Mouse (Mus musculus): ENCODE data around the gene Selenof. TPM values are rescaled to one million over a fixed set of nuclear protein-coding genes. Genes with fewer than 3 reads are reported as not detected.

Gene Selenof
- total and polyA plus RNA-seq, 3 experiments = 265 to 1,760 (median 316) TPM

DNA sequence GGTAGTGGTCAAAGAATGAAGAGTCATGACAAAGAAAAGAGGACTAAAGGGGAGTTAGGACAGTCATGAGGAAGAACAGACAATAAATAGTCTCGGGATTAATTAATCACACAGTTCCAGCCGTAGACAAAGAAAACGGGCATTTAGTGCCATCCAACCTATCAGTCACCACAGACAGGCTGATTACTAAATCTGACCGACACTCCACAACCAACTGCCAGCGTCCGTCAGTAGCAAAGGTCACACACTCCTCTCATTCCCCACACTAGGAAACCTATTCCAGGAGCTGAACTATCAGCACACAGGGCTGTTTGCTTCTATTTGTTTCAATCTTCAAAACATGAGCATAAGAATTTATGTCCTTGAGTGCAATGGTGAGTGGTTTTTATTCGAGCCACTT is 16.2 kb upstream of the Selenof start:
- Histone ChIP-seq H3K4me1 (ENCODE audit: control insufficient read depth in 1 of 2, insufficient read depth in 2 of 2, low read length in 2 of 2) (no peaks in the 10 kb centered on the region), H3K27me3 (ENCODE audit: control insufficient read depth in 1 of 2, insufficient read depth in 2 of 2, low read length in 2 of 2) (no peaks in the 10 kb centered on the region), H3K9ac (ENCODE audit: control insufficient read depth, low read depth, low read length, poor library complexity, severe bottlenecking) (no peak overlapping the region), H3K27ac (ENCODE audit: control insufficient read depth, low read depth, low read length) (no peak overlapping the region), H3K4me3 (ENCODE audit: control insufficient read depth in 1 of 2, insufficient read depth in 1 of 2, low read depth in 2 of 2, low read length in 2 of 2) (no peak overlapping the region), H3K36me3 (ENCODE audit: control insufficient read depth in 1 of 2, insufficient read depth in 2 of 2, low read length in 2 of 2) (no peaks in the 10 kb centered on the region), H3K79me2 (ENCODE audit: control insufficient read depth, insufficient read depth, low read length, poor library complexity) (peaks cover 29% of the 10 kb centered on the region), H3K9me3 (replicated peaks; ENCODE audit: insufficient read depth, low read length) (no peaks in the 10 kb centered on the region)
- DNase-seq (ENCODE audit: low read depth, low spot score) = no peak
- no peak for TF ChIP-seq CHD2 (IDR thresholded peaks at IDR 0.05; ENCODE audit: low read length)
- no peak for TF ChIP-seq E2F4 (IDR thresholded peaks at IDR 0.05; ENCODE audit: borderline replicate concordance, low read depth, low read length)
- TF ChIP-seq POLR2A (IDR thresholded peaks at IDR 0.05; ENCODE audit: control insufficient read depth in 1 of 2, insufficient read depth in 1 of 2, low read depth in 1 of 2, low read length in 2 of 2, poor library complexity in 1 of 2) = no peak
- TF ChIP-seq CTCF (IDR thresholded peaks at IDR 0.05 in 2 of 3, conservative IDR thresholded peaks at IDR 0.05 in 1 of 3; ENCODE audit: control insufficient read depth in 1 of 3, insufficient read depth in 1 of 3, low read depth in 2 of 3, low read length in 3 of 3, poor library complexity in 1 of 3, severe bottlenecking in 1 of 3) = no peak
- no peak for TF ChIP-seq USF2 (IDR thresholded peaks at IDR 0.05; ENCODE audit: borderline replicate concordance in 1 of 2, insufficient read depth in 1 of 2, low read depth in 1 of 2, low read length in 2 of 2)
- TF ChIP-seq TBP (IDR thresholded peaks at IDR 0.05; ENCODE audit: low read depth, low read length) = no peak
- no peak for TF ChIP-seq MAX (IDR thresholded peaks at IDR 0.05; ENCODE audit: low read length)
- TF ChIP-seq HCFC1 (IDR thresholded peaks at IDR 0.05; ENCODE audit: low read depth, low read length) = no peak
- TF ChIP-seq SIN3A (IDR thresholded peaks at IDR 0.05; ENCODE audit: low read length) = no peak
- no peak for TF ChIP-seq NRF1 (IDR thresholded peaks at IDR 0.05; ENCODE audit: insufficient read depth, low read depth, low read length, poor library complexity, severe bottlenecking)

DNA sequence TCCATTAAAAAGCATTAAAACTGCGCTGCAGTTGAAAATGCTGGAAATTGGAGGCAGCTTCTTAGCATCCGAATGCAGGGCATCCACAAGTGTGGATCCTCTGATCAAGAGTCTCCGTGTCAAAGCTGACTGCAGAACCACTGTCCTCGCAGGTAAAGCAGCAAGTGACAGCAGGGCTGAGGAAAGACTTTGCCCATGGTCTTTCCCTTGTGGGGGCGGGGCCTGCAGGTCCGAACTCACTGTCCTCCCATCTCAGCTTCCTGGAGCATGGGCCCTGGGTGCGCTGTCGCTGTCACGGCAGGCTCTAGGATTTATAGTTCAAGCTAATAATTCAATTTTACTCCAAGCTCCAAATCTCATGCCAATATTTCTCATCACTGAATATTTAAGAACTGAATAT is 15.6 kb upstream of the Selenof start:
- Histone ChIP-seq H3K4me3 (ENCODE audit: control insufficient read depth in 1 of 2, insufficient read depth in 1 of 2, low read depth in 2 of 2, low read length in 2 of 2) (no peak overlapping the region), H3K9ac (ENCODE audit: control insufficient read depth, low read depth, low read length, poor library complexity, severe bottlenecking) (no peak overlapping the region), H3K9me3 (replicated peaks; ENCODE audit: insufficient read depth, low read length) (no peaks in the 10 kb centered on the region), H3K27ac (ENCODE audit: control insufficient read depth, low read depth, low read length) (no peak overlapping the region), H3K4me1 (ENCODE audit: control insufficient read depth in 1 of 2, insufficient read depth in 2 of 2, low read length in 2 of 2) (no peaks in the 10 kb centered on the region), H3K27me3 (ENCODE audit: control insufficient read depth in 1 of 2, insufficient read depth in 2 of 2, low read length in 2 of 2) (no peaks in the 10 kb centered on the region), H3K79me2 (ENCODE audit: control insufficient read depth, insufficient read depth, low read length, poor library complexity) (peaks cover 29% of the 10 kb centered on the region), H3K36me3 (ENCODE audit: control insufficient read depth in 1 of 2, insufficient read depth in 2 of 2, low read length in 2 of 2) (no peaks in the 10 kb centered on the region)
- TF ChIP-seq E2F4 (IDR thresholded peaks at IDR 0.05; ENCODE audit: borderline replicate concordance, low read depth, low read length) (no peak), GATA1 (IDR thresholded peaks at IDR 0.05; ENCODE audit: low read depth, low read length) (no peak), MAZ (IDR thresholded peaks at IDR 0.05; ENCODE audit: low read depth, low read length) (no peak), ELF1 (IDR thresholded peaks at IDR 0.05; ENCODE audit: low read depth, low read length) (no peak), RAD21 (IDR thresholded peaks at IDR 0.05; ENCODE audit: low read depth, low read length) (no peak), CTCF (IDR thresholded peaks at IDR 0.05 in 2 of 3, conservative IDR thresholded peaks at IDR 0.05 in 1 of 3; ENCODE audit: control insufficient read depth in 1 of 3, insufficient read depth in 1 of 3, low read depth in 2 of 3, low read length in 3 of 3, poor library complexity in 1 of 3, severe bottlenecking in 1 of 3) (no peak), SMC3 (IDR thresholded peaks at IDR 0.05; ENCODE audit: low read depth, low read length) (no peak), UBTF (IDR thresholded peaks at IDR 0.05; ENCODE audit: borderline replicate concordance, insufficient read depth, low read depth, low read length) (no peak), SIN3A (IDR thresholded peaks at IDR 0.05; ENCODE audit: low read length) (no peak), MYC (IDR thresholded peaks at IDR 0.05; ENCODE audit: low read depth, low read length) (no peak), ZKSCAN1 (IDR thresholded peaks at IDR 0.05; ENCODE audit: low read depth, low read length) (no peak), MYB (IDR thresholded peaks at IDR 0.05; ENCODE audit: low read depth, low read length) (no peak), JUND (IDR thresholded peaks at IDR 0.05; ENCODE audit: low read depth, low read length) (no peak), NELFE (IDR thresholded peaks at IDR 0.05; ENCODE audit: low read depth, low read length) (no peak), CHD1 (IDR thresholded peaks at IDR 0.05; ENCODE audit: low read depth, low read length) (no peak), USF1 (IDR thresholded peaks at IDR 0.05; ENCODE audit: low read depth, low read length) (no peak), BHLHE40 (IDR thresholded peaks at IDR 0.05; ENCODE audit: borderline replicate concordance, low read depth, low read length) (no peak)
- DNase-seq (ENCODE audit: low read depth, low spot score) = no peak

All from MEL (cell line).